Mouse (Mus musculus) heart, adult 11 months (tissue): Measurements from ENCODE around the gene Zfp819.
"Not testable (repeated sequence)": the region's sequence is repeated elsewhere in the genome, so short reads cannot be mapped to it uniquely, and the experiment has no call there.

Experiments used
- DNase-seq: peaks from one replicate; pipeline ENCODE4 v3.0.0; 2022

Gene Zfp819

GRCm38 (mm10) chr7:43643046-43643652 lies 36.2 kb downstream of the Zfp819 start:
- DNase-seq: no peak

GRCm38 (mm10) chr7:43652683-43653082 lies 45.7 kb downstream of the Zfp819 start:
- DNase-seq: no peak

DNA sequence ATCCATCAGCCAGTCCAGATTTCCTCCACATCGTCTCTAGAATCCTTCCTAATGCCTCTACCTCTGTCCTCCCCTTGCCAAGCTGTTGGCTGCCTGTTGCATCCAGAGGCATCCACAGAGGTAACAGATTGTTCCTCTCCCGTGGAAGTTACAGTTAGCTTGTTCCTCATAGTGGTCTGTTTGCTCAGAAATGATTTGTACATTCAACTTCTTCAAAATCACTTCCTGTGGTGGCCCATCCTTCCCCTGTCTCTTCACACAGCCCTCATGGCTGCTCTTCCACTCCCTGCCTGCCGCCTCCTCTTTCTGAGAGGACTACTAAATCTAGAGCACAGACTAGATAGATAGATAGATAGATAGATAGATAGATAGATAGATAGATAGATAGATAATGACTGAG lies 47.5 kb downstream of the Zfp819 start:
- no peak for DNase-seq

- DNase-seq: no peak
These were observed 49.3 kb downstream of the Zfp819 start for GRCm38 (mm10) chr7:43656232-43656631.

GRCm38 (mm10) chr7:43660002-43660401 lies 53.0 kb downstream of the Zfp819 start, which contains the start of gene Siglece:
Gene Siglece (minus strand): TSS chr7:43660161.
- peak; percentile 92 for DNase-seq

GRCm38 (mm10) chr7:43662804-43663203 lies 55.8 kb downstream of the Zfp819 start:
- no peak for DNase-seq

- not testable (repeated sequence) for DNase-seq
These were observed 60.3 kb downstream of the Zfp819 start for GRCm38 (mm10) chr7:43667221-43667620.
